Mouse (Mus musculus) forebrain, postnatal 0 days (tissue): ENCODE measurements at regions not wholly inside any gene's neighbourhood (a gene's known extent, or its start where the extent isn't known, plus 50 kb on each side); places are given as distances from the start of the nearest gene placed in this dataset.

Experiments
- ATAC-seq: fragments of 200-750 bp; cut with Nextera tagmentation; 2 replicates; pipeline ENCODE4 v1.8.0; 2017; ENCODE audit warnings: mild to moderate bottlenecking, moderate library complexity
- DNase-seq: peaks from one replicate; pipeline ENCODE4 v3.0.0-alpha.2; 2015
- H3K27ac ChIP-seq: fragments of 300-500 bp; sonication (generic); 2 replicates; pipeline ENCODE4 v1.5.1; 2014; ENCODE audit warnings: low read depth, mild to moderate bottlenecking, antibody characterized with exemption, low read length, moderate library complexity, mixed read lengths
- H3K27me3 ChIP-seq: fragments of 300-500 bp; sonication (generic); 2 replicates; pipeline ENCODE4 v1.6.1; 2014; ENCODE audit warnings: mild to moderate bottlenecking, low read length, mixed read lengths; ENCODE audit not compliant: insufficient read depth
- H3K36me3 ChIP-seq: fragments of 300-500 bp; sonication (generic); 2 replicates; pipeline ENCODE4 v1.6.1; 2014; ENCODE audit warnings: mild to moderate bottlenecking, moderate library complexity; ENCODE audit not compliant: insufficient read depth
- H3K4me1 ChIP-seq: fragments of 300-500 bp; sonication (generic); 2 replicates; pipeline ENCODE4 v1.6.1; 2014; ENCODE audit warnings: antibody characterized with exemption; ENCODE audit not compliant: insufficient read depth
- H3K4me2 ChIP-seq: fragments of 300-500 bp; sonication (generic); 2 replicates; pipeline ENCODE4 v1.6.1; 2014; ENCODE audit warnings: low read depth, mild to moderate bottlenecking, moderate library complexity
- H3K4me3 ChIP-seq: fragments of 300-500 bp; sonication (generic); 2 replicates; pipeline ENCODE4 v1.5.1; 2014; ENCODE audit warnings: low read depth, low read length, mixed read lengths
- H3K9ac ChIP-seq: fragments of 300-500 bp; sonication (generic); 2 replicates; pipeline ENCODE4 v1.6.1; 2014; ENCODE audit warnings: mild to moderate bottlenecking
- H3K9me3 ChIP-seq: fragments of 300-500 bp; sonication (generic); 2 replicates; pipeline ENCODE4 v1.6.1; 2016; ENCODE audit warnings: low read length
- CTCF ChIP-seq: sonication (generic); IDR thresholded peaks from 2 replicates; pipeline ENCODE4 v1.5.1; 2016; ENCODE audit warnings: antibody characterized with exemption, control low read depth, low read depth
- WGBS: fragments of 180-500 bp; shearing (Covaris S2); extraction: QIAGEN DNeasy Blood & Tissue Kit; methylation state at CpG from one replicate; pipeline ENCODE4 v1.1.7; 2014; 5-methylcytosine and 5-hydroxymethylcytosine counted together

DNA sequence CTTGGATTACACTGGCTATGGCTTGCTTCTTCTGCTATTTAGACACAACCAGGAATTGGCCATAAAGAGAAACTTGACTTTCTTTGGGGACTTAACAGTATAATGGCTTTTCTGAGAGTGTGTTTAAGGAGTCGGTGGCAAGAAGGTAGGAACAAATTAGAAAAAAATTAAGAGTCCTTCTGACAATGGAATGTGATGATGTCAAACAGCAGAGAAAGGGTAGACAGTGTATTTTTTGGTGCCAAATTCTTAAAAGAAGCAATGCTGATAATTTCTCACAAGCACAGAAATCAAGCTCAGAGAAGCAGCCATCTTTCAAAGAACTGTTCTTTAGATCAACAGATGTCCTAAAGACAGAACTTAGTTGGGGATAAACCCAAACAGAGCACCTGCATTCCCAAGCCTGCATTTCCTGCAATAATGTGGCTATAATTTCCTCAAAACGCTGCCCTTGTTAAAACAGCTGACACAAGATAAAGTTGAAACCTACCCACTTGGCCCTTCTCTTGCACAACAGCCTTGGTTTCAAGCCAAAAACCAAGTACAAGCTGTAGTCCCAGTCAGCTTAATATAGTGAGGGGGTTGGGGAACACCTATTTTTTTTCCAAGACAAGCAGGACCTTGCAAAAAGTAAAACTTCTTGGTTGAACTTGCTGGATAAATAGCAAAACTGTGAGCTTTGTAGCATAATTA is 164.2 kb upstream of the Ell2 start:
- Histone ChIP-seq H3K27me3 (no peaks in the 10 kb centered on the region), H3K9me3 (no peaks in the 10 kb centered on the region), H3K4me2 (no peak overlapping the region), H3K27ac (no peak overlapping the region), H3K9ac (no peak overlapping the region), H3K36me3 (no peaks in the 10 kb centered on the region), H3K4me3 (no peak overlapping the region), H3K4me1 (no peaks in the 10 kb centered on the region)
- DNase-seq = no peak
- 76% methylated on average over 2 of the region's 2 CpGs for WGBS
- no peak for TF ChIP-seq CTCF
- no peak for ATAC-seq

DNA sequence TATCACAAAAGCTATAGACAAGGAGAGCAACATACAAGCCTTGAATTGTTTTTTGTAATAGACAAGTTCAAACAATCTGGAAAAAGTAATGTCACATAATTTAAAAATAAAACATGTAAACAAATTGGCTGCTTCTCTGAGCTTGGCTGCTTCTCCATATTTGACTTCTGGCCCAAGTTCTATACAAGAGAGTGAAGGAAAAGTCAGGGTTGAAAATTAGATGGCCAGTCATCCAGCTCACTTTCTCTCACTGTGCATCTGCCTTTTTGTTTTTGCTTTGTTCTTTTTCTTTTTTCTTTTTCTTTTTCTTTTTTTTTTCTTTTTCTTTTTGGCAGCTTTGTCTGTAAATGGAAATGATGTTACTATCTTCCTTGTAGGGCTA is 163.6 kb upstream of the Ell2 start:
- Histone ChIP-seq H3K36me3 (no peaks in the 10 kb centered on the region), H3K4me2 (no peak overlapping the region), H3K27me3 (no peaks in the 10 kb centered on the region), H3K4me3 (no peak overlapping the region), H3K27ac (no peak overlapping the region), H3K9ac (no peak overlapping the region), H3K4me1 (no peaks in the 10 kb centered on the region), H3K9me3 (no peaks in the 10 kb centered on the region)
- TF ChIP-seq CTCF = no peak
- ATAC-seq (no peak), DNase-seq (no peak)

DNA sequence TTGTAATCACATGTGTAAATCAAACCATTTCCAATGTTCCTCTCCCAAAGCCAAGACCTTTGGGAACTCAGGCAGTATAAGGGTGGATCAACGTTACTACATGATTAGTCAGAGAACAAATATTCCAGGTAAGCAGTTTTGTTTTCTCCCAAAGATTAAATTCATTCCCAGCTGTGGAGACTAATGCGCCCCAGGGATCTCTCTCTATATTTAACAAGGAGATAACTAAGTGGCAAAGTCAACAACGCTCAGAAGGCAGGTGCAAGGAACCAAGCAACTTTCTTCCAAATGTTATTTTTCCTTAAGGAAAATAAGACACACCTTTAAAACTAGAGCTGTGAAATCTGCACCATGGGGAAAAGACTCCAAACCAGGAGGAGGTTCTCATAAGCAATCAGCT is 163.0 kb upstream of the Ell2 start:
- no peak overlapping the region for H3K4me2 ChIP-seq

DNA sequence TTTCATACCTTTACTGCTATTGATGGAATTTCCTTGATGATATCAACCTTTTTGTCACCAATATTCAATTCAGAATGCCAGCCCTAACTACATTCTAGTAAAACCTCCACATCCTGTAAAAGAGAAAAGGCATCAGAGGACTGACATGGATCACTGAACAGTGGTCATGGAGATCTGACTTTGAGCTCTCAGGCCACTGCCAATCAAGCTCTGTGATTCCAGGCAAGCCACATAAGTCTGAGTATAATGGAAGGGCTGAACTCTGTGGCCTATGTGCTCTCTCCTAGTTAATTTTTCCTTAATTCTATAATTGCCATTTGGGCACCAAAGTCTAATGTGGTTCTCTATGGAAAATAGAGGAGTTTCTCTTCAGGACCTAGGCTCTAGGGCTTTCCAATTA is 161.8 kb upstream of the Ell2 start:
- no peaks in the 10 kb centered on the region for H3K27me3 ChIP-seq
- no peak overlapping the region for H3K9ac ChIP-seq
- no peaks in the 10 kb centered on the region for H3K9me3 ChIP-seq
- no peak for ATAC-seq
- TF ChIP-seq CTCF = no peak
- no peak overlapping the region for H3K27ac ChIP-seq
- no peak overlapping the region for H3K4me3 ChIP-seq
- DNase-seq = no peak
- no peak overlapping the region for H3K4me2 ChIP-seq
- no peaks in the 10 kb centered on the region for H3K4me1 ChIP-seq
- no peaks in the 10 kb centered on the region for H3K36me3 ChIP-seq

More for the DNA sequence above, 163.0 kb upstream of the Ell2 start:
- H3K4me3 ChIP-seq = no peak overlapping the region
- no peak overlapping the region for H3K9ac ChIP-seq
- whole genome bisulfite sequencing = 82% methylated on average over 3 of the region's 3 CpGs
- DNase-seq = no peak
- no peak for TF ChIP-seq CTCF
- no peaks in the 10 kb centered on the region for H3K36me3 ChIP-seq
- H3K27ac ChIP-seq = no peak overlapping the region
- H3K9me3 ChIP-seq = no peaks in the 10 kb centered on the region
- H3K27me3 ChIP-seq = no peaks in the 10 kb centered on the region
- no peak for ATAC-seq
- H3K4me1 ChIP-seq = no peaks in the 10 kb centered on the region

DNA sequence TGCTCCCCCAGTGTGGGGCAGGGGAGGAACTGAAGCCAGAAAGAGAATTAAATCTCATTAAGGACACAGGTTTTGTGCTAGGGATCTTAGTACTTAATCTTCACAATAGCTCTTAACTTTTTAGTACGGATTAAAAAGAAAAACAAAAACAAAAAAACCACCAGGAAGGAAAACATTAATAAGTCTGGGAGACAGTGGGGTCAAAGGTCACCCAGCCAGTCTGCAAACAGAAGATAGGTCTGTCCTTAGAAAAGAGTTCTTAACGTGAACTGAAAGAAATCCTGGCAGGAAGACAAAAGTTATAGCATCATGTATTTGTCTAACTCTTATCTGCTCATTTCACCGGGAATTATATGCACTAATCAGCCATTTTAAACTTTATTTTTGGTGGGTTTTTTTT is 158.8 kb upstream of the Ell2 start:
- no peaks in the 10 kb centered on the region for H3K36me3 ChIP-seq
- ATAC-seq (no peak), DNase-seq (no peak)
- TF ChIP-seq CTCF = no peak
- no peak overlapping the region for H3K9ac ChIP-seq
- no peak overlapping the region for H3K4me2 ChIP-seq
- H3K27ac ChIP-seq = no peak overlapping the region
- no peak overlapping the region for H3K4me3 ChIP-seq
- WGBS = 34% methylated on average over 3 of the region's 3 CpGs
- H3K4me1 ChIP-seq = no peaks in the 10 kb centered on the region
- H3K27me3 ChIP-seq = no peaks in the 10 kb centered on the region
- no peaks in the 10 kb centered on the region for H3K9me3 ChIP-seq

DNA sequence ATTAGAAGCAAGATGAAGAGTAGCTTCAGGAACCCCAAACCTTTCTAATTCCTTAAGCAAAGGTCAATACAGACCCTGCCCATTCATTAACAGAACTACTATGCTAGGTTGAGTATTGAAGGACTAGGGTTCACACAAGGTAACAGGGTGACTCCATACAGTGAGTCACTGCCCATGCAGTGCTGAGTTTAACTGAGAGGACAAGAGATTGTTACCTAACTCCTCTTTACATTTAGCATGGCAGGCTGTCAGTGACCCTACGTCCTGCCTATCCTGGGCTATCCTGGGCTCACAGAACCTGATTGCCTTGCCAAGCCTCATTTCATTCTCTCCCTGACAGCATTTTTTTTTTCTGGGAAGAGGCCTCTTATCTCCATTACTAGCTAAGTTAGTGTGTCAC is 127.6 kb upstream of the Ell2 start:
- WGBS = 77% methylated on average over 1 of the region's 1 CpGs
- no peak for TF ChIP-seq CTCF
- H3K9ac ChIP-seq = no peak overlapping the region

DNA sequence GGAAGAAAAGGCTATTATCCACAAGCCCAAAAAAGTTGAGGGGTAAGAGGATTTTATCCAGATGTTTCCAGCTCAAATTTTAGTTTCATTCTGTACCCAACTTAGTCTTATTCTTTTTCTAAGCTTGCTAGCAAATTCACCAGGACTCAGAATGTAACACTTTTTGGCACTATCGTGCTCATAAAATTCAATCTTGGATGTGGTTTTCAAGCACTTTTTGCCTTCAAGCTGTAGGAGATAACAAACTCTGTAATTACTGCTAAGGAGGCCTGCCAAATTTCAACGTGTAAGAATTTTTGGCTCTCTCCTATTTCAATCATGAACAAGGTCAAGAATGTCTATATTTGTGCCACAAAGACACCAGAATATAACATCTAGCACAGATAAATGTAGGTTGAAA is 115.7 kb upstream of the Ell2 start:
- no peak overlapping the region for H3K4me2 ChIP-seq
- H3K27me3 ChIP-seq = no peaks in the 10 kb centered on the region
- DNase-seq (peak; percentile 1), ATAC-seq (no peak)
- H3K4me3 ChIP-seq = no peak overlapping the region
- H3K36me3 ChIP-seq = no peaks in the 10 kb centered on the region
- no peak overlapping the region for H3K9ac ChIP-seq
- no peaks in the 10 kb centered on the region for H3K9me3 ChIP-seq
- no peak for TF ChIP-seq CTCF
- H3K4me1 ChIP-seq = no peaks in the 10 kb centered on the region
- no peak overlapping the region for H3K27ac ChIP-seq
- WGBS = 61% methylated on average over 2 of the region's 2 CpGs

More for the DNA sequence above, 127.6 kb upstream of the Ell2 start:
- ATAC-seq = no peak
- no peaks in the 10 kb centered on the region for H3K27me3 ChIP-seq
- no peaks in the 10 kb centered on the region for H3K4me1 ChIP-seq
- no peaks in the 10 kb centered on the region for H3K36me3 ChIP-seq
- H3K9me3 ChIP-seq = no peaks in the 10 kb centered on the region
- no peak overlapping the region for H3K4me3 ChIP-seq
- no peak for DNase-seq
- no peak overlapping the region for H3K4me2 ChIP-seq
- no peak overlapping the region for H3K27ac ChIP-seq
